Mouse (Mus musculus) B cell, adult 67 days (primary cell): ENCODE measurements around the gene Slc30a10. TPM values are rescaled to one million over a fixed set of nuclear protein-coding genes. Genes with fewer than 3 reads are reported as not detected.

Source experiments
- total RNA-seq, 2 experiments: library from RNA; stranded (reverse); gene quantifications; 4 replicates each; pipeline ENCODE4 v1.2.4; 2023

Slc30a10 gene
- total RNA-seq: not detected

GRCm38 (mm10) chr1:185454575-185454954, at the start of gene Slc30a10:
TSS of gene Slc30a10 (plus strand) at chr1:185454848.

Other genes starting within 250 kb of the Slc30a10 start
- 10 to 100 TPM; 31.3 to 35.7 TPM for gene Iars2, start 125.5 kb upstream of the Slc30a10 start, total RNA-seq
- 10 to 100 TPM; 22.1 to 26.6 TPM for gene Bpnt1, start 122.7 kb upstream of the Slc30a10 start, total RNA-seq
- gene Eprs, start 91.8 kb upstream of the Slc30a10 start, total RNA-seq: 100 to 1,000 TPM; 110 to 119 TPM